Mouse (Mus musculus): ENCODE measurements at regions not wholly inside any gene's neighbourhood (a gene's known extent, or its start where the extent isn't known, plus 50 kb on each side); places are given as distances from the start of the nearest gene placed in this dataset.
"Not testable (repeated sequence)": the region's sequence is repeated elsewhere in the genome, so short reads cannot be mapped to it uniquely, and the experiment has no call there.

DNA sequence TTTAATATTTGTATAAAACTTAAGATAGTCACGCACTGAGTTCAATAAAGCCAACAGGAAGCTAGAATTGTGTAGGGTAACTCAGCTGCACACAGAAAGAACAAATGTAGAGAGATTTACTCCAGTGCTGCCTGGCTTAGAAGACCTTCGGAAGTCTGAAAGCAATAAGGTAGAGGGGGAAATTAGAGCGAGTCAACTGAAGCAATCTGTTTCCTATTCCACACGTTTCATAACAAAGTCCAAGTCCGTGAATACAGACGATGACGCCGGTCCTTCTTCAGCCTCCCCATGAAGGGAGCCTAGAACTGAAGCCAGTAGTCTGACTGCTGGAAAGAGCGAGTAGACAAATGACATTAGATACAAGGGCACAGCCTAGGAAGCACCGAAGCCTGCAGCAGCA lies 115.9 kb upstream of the Dlg1 start:
- Histone ChIP-seq H3K4me1 (ENCODE audit: control insufficient read depth, insufficient read depth, low read length) (no peaks in the 10 kb centered on the region), H3K4me3 (replicated peaks; ENCODE audit: control insufficient read depth, low read depth, low read length) (no peak overlapping the region), H3K27ac (ENCODE audit: control insufficient read depth, insufficient read depth, low read depth, low read length, poor library complexity) (no peak overlapping the region)
- TF ChIP-seq CTCF (IDR thresholded peaks at IDR 0.05; ENCODE audit: control insufficient read depth, insufficient read depth, low read length) = no peak
- no peak for TF ChIP-seq POLR2A (IDR thresholded peaks at IDR 0.05; ENCODE audit: borderline replicate concordance, control insufficient read depth, low read depth, low read length)
- 64% methylated on average over 10 of the region's 10 CpGs for WGBS

GRCm38 (mm10) chr16:31549975-31550374 lies 113.3 kb upstream of the Dlg1 start:
- no peak overlapping the region for H3K4me3 ChIP-seq (replicated peaks; ENCODE audit: control insufficient read depth, low read depth, low read length)
- no peak overlapping the region for H3K27ac ChIP-seq (ENCODE audit: control insufficient read depth, insufficient read depth, low read depth, low read length, poor library complexity)
- H3K4me1 ChIP-seq (ENCODE audit: control insufficient read depth, insufficient read depth, low read length) = no peaks in the 10 kb centered on the region; the same call in 1 of the 2 replicates
- TF ChIP-seq POLR2A (IDR thresholded peaks at IDR 0.05; ENCODE audit: borderline replicate concordance, control insufficient read depth, low read depth, low read length) = no peak
- TF ChIP-seq CTCF (IDR thresholded peaks at IDR 0.05; ENCODE audit: control insufficient read depth, insufficient read depth, low read length) = no peak
- 47% methylated on average over 5 of the region's 5 CpGs for WGBS

DNA sequence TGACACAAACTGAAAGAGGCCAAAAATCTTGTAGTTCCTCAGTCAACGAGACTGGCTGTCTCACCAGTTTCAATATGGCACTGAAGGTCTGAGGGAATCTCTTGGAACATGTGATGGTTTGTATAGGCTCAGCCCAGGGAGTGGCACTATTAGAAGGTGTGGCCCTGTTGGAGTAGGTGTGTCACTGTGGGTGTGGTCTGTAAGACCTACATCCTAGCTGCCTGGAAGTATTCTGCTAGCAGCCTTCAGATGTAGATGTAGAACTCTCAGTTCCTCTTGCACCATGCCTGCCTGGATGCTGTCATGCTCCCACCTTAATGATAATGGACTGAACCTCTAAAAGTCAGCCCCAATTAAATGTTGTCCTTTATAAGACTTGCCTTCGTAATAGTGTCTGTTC lies 112.7 kb upstream of the Dlg1 start:
- WGBS = 75% methylated on average over 2 of the region's 2 CpGs
- not testable (repeated sequence) for H3K4me3 ChIP-seq (replicated peaks; ENCODE audit: control insufficient read depth, low read depth, low read length); H3K27ac ChIP-seq (ENCODE audit: control insufficient read depth, insufficient read depth, low read depth, low read length, poor library complexity); H3K4me1 ChIP-seq (ENCODE audit: control insufficient read depth, insufficient read depth, low read length)

DNA sequence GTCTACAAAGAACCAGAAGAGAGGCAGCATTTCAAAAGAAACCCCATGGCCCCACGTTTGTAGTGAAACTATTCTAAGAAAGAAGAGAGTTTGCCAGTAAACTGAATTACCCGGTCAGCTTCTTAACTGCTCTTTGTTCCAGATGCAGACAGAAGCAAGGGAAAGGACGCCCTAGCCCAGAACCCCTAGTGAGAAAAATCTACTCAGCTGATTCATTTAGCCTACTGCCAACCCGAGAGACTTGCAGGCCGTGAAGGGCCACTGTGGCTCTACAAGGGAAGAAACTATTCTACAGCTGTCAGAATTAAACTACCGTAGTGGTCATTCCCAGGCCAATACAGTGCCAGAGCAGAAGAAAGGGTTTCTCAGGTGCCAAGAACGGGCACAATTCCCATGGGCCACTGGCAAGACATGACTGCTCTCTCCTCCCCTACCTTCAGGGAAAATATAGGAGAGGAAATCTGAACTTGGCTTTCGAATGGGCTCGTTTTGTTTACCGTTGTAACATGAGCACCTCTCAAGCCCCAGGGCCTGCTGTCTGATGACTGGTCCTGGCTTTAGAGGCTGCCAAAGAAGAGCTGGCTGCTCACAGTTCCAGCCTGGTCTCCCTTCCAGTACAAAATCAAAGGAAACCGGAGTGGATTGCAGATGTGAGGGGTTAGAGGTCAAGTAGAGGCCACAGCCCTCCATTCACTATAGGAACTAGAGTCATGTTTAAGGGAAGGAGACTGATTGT lies 111.7 kb upstream of the Dlg1 start:
- 86% methylated on average over 11 of the region's 11 CpGs for WGBS
- H3K4me1 ChIP-seq (ENCODE audit: control insufficient read depth, insufficient read depth, low read length) = no peaks in the 10 kb centered on the region; the same call in 1 of the 2 replicates
- no peak overlapping the region for H3K27ac ChIP-seq (ENCODE audit: control insufficient read depth, insufficient read depth, low read depth, low read length, poor library complexity)
- no peak overlapping the region for H3K4me3 ChIP-seq (replicated peaks; ENCODE audit: control insufficient read depth, low read depth, low read length)
- TF ChIP-seq POLR2A (IDR thresholded peaks at IDR 0.05; ENCODE audit: borderline replicate concordance, control insufficient read depth, low read depth, low read length) (no peak), CTCF (IDR thresholded peaks at IDR 0.05; ENCODE audit: control insufficient read depth, insufficient read depth, low read length) (no peak)

DNA sequence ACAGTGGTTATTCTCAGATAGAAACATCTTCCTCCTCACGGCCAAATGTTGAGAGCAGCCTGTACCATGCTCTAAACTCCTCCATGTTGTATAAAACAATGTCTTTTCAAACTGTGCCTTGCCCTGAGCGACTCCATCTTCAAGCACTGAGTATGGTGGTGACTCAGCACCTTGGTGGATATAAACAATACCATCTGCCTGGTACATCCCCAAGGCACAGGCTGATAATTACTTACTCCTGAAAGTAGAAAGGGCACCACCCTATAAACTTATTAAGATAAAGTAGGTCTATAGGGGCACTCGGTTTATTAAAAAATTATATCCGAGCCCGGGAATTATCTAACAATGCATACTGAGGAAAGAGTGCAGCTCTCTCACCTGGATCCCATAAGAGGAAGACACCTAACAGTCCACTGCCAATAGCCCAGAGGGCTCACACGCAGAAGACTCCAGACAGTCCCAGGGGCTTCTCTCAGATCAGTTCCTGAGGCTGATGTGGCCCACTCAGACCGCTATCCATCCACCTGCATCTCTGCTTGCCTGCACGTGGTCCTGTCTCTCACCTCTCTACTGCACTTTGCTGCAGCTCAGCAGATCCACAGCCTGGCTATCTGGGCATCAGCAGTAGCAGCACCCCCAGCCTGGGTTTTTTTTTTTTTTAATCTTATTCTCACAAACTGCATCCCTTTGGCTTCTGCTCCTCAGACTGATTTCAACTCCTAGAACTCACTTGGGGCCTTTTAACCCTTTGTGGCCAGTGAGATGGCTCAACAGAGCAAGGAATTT lies 109.7 kb upstream of the Dlg1 start:
- WGBS = 63% methylated on average over 8 of the region's 8 CpGs
- Histone ChIP-seq H3K4me1 (ENCODE audit: control insufficient read depth, insufficient read depth, low read length) (no peaks in the 10 kb centered on the region; the same call in 1 of the 2 replicates), H3K27ac (ENCODE audit: control insufficient read depth, insufficient read depth, low read depth, low read length, poor library complexity) (no peak overlapping the region), H3K4me3 (replicated peaks; ENCODE audit: control insufficient read depth, low read depth, low read length) (no peak overlapping the region)
- TF ChIP-seq CTCF (IDR thresholded peaks at IDR 0.05; ENCODE audit: control insufficient read depth, insufficient read depth, low read length) (no peak), POLR2A (IDR thresholded peaks at IDR 0.05; ENCODE audit: borderline replicate concordance, control insufficient read depth, low read depth, low read length) (no peak)

GRCm38 (mm10) chr16:31560426-31560825 lies 102.8 kb upstream of the Dlg1 start:
- TF ChIP-seq CTCF (IDR thresholded peaks at IDR 0.05; ENCODE audit: control insufficient read depth, insufficient read depth, low read length) (no peak), POLR2A (IDR thresholded peaks at IDR 0.05; ENCODE audit: borderline replicate concordance, control insufficient read depth, low read depth, low read length) (no peak)
- no peaks in the 10 kb centered on the region for H3K4me1 ChIP-seq (ENCODE audit: control insufficient read depth, insufficient read depth, low read length)
- H3K27ac ChIP-seq (ENCODE audit: control insufficient read depth, insufficient read depth, low read depth, low read length, poor library complexity) = no peak overlapping the region
- H3K4me3 ChIP-seq (replicated peaks; ENCODE audit: control insufficient read depth, low read depth, low read length) = no peak overlapping the region

DNA sequence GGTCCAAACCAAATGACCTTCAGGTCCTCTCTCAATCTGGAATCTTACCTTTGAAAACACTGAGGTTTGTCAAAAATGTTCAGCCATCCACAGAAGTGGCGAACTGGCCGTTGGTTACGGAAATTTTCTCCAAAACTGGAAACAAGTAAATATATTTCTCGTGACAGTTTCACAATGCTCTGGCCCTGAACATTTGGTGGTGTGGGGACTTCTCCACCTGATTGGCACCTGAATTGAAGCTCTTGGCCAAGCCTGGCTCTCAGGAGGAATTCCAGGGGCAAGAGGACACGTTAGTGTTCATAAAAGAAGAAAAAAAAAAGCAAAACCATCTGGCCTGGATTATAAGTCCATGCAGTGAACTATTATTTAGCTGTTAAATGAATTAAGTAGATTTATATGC lies 98.3 kb upstream of the Dlg1 start:
- Histone ChIP-seq H3K4me3 (replicated peaks; ENCODE audit: control insufficient read depth, low read depth, low read length) (no peak overlapping the region), H3K27ac (ENCODE audit: control insufficient read depth, insufficient read depth, low read depth, low read length, poor library complexity) (no peak overlapping the region), H3K4me1 (ENCODE audit: control insufficient read depth, insufficient read depth, low read length) (no peaks in the 10 kb centered on the region)
- 75% methylated on average over 5 of the region's 5 CpGs for WGBS
- TF ChIP-seq POLR2A (IDR thresholded peaks at IDR 0.05; ENCODE audit: borderline replicate concordance, control insufficient read depth, low read depth, low read length) (no peak), CTCF (IDR thresholded peaks at IDR 0.05; ENCODE audit: control insufficient read depth, insufficient read depth, low read length) (no peak)

DNA sequence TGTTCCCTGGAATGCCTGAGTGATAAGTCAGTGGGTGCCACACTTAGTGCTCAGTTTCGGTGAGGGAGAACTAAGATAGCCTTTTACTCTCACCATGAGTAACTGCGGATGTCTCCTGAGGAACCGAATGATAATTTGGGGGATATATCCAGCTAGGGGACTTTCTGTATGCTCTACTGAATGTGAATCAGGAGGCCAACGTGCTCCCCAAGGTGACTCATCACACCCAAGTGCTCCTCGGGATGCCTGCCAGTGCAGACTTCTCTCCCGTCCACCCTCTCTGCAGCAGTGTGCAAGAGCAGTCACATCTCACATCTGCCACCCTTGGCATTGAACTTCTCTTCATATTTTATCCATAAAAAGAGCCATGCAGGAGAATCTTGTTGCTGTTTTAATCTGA lies 94.9 kb upstream of the Dlg1 start:
- TF ChIP-seq CTCF (IDR thresholded peaks at IDR 0.05; ENCODE audit: control insufficient read depth, insufficient read depth, low read length) (no peak), POLR2A (IDR thresholded peaks at IDR 0.05; ENCODE audit: borderline replicate concordance, control insufficient read depth, low read depth, low read length) (no peak)
- 86% methylated on average over 6 of the region's 6 CpGs for WGBS
- Histone ChIP-seq H3K4me1 (ENCODE audit: control insufficient read depth, insufficient read depth, low read length) (no peaks in the 10 kb centered on the region), H3K27ac (ENCODE audit: control insufficient read depth, insufficient read depth, low read depth, low read length, poor library complexity) (no peak overlapping the region), H3K4me3 (replicated peaks; ENCODE audit: control insufficient read depth, low read depth, low read length) (no peak overlapping the region)

Measured in bone marrow, adult 2 months (tissue).